Mouse (Mus musculus) neural tube, embryonic 10.5 days (tissue): ENCODE measurements at regions not wholly inside any gene's neighbourhood (a gene's known extent, or its start where the extent isn't known, plus 50 kb on each side); places are given as distances from the start of the nearest gene placed in this dataset.
A peak's percentile ranks its signal among the peaks of the same experiment; 100 is the strongest.

Experiments used
- DNase-seq: peaks from one replicate; pipeline ENCODE4 v3.0.0-alpha.2; 2017; ENCODE audit warnings: low spot score; ENCODE audit errors: extremely low spot score

DNA sequence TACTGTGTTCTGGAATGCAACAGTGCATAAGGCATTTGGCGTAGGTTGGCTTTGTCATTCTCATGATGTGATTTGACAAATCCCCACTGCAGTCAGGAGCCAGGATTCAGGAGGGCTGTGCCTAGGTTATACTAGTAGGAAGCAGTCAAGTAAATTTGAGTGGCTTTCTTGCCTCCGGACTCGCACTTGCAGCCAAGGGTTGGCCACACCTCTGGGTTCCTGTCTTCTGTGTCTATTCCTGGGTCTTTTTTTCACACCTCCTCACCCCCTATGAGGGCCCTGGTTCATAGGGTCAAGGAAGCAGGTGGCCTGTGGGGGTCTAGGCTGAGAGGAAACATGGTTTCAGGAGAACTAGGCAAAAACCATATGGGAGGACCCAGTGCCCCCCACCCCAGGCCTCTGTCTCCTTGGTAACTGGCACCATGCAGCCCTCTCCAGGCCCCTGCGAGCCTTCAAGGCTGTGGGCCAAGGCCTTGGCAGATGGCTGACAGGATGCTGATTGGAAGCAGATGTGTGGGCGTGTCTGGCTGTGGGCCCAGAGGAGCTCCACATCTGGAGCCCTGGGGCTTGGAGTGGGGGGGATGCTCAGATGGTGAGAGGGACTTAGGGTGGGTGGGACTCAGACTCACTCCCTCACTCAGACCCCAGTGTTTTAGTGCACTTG is 195.7 kb downstream of the Rgs3 start:
- peak; percentile 78 for DNase-seq

DNA sequence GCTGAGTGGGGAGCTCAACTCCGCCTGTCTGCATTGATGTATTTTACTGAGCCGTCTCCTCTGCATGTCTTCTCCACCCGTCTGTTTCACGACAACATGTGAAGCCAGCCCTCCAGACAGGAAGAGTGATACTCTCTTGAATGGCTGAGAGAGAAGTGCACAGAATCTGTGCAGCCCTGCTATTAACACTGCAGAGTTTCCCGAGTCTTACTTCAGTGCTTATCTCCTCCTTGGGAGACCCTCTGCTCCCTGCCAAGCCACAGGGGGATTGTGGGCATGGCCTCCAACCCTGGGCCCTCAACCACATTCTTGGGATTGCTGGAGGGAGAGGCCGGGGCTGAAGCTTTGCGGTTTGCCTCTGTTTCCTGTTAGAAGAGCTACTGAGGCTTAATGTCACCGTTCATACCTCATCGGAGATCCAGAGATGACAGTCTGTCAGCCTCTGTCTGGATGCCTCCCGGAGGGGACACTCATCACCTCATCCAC is 197.1 kb downstream of the Rgs3 start:
- DNase-seq = no peak

DNA sequence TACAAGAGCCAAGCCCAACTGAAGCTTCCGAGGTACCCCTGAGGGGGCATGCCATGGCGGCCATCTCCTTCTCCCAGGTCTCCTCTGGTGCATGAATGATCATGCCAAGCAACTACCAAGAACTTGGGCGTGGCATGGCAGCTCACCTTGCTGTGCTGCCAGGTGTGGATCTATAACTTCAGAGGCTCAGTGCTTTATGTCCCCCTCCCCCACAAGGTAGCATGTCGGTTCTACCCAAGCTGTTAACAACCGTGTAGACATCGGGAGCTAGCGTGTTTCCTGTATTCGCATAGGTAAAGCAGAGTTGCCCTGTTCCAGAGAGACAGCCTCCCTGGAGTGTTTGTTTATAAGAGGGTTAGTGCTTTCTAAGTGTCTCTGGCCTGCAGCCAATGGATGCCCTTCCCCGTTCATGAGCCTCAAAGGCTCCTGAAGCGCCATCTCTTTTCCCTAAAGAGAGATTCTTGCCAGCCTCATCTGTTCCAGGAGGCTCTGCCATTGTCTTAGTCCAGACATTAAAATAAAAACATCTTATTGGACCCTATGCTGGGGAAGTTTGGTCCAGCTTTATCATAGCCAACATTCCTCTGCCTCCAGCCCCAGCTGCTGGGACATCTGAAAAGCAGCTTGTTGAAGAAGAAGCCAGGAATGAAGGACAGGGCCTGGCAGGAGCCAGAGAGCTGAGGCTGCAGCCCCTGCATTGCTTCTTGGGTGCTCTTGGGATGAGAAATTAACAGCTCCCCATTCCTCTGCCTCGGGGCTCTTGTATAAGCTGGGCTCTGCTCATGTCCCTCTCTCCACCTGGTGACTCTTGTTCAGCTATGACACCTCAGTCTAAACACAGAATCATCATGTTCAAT is 201.3 kb downstream of the Rgs3 start:
- DNase-seq = no peak

DNA sequence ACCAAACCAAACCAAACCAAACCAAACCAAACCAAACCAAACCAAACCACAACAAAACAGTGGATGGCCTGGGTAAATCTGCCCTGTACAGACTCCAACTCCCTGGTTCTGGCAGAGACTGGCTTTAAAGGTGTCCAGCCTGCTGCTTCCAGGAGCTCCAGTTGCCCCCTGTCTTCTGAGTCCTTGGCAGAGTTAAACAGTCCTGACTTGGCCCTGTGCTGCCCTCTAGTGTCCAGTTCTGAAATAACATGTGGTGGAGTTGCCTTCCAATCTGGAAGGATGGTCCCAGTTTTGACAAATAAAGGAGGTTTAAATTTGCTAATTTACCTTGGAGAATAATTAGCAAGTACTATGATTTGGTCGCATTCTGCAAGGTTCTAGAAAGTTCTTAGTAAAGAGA is 202.0 kb downstream of the Rgs3 start:
- peak; percentile 82 for DNase-seq

DNA sequence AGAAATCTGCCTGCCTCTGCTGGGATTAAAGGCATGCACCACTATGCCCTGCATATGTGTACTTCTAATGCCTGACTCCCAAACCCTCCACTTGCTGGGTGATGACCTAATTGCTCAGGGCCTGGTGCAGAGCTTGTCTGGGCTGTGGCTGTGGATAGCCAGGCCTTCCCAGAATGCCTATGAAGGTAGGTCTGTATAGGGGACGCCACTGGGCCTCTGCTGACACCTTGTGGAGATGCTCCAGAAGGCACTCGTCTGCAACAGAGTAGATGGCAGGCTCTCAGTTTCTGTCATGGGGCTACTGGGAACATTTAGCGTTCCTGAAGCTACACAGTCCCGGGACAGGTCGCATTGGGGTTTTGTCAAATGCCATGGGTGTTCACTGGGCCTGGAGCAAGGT is 201.4 kb upstream of the Zfp618 start:
- peak; percentile 75 for DNase-seq

DNA sequence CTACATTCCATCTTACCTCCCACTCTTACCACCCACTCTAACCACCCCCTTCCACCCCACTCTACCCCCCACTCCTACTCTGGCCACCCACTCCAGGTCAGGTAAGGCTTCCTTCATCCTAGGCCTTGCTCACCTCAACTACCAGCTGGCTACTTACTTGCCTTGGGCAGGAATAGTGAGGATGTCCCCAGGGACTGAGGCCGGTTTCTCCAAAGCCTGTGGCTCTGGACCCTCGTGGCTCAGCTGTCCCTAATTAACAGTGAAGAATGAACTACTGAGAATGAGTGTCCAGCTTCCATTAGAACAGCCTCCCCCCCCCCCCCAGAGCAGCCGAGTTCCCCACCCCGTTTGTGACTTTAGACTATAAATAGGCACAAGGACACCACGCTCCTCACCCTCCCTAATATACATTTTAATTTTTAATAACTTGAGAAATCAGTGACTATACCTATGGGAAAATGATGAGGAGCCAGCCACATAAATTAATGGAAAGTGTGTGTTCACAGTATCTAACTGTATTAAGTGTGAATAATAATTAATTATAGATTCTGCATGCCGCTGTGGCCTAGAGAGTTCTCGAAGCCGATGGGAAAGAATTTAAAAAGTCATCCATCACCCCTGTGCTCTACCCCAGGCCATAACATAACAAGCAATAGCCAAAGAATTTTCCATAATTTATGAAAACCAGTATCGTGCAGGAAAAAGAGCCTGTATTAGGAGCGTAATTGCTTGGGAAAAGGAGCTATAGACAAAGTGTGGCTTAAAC is 195.7 kb upstream of the Zfp618 start:
- DNase-seq = no peak

DNA sequence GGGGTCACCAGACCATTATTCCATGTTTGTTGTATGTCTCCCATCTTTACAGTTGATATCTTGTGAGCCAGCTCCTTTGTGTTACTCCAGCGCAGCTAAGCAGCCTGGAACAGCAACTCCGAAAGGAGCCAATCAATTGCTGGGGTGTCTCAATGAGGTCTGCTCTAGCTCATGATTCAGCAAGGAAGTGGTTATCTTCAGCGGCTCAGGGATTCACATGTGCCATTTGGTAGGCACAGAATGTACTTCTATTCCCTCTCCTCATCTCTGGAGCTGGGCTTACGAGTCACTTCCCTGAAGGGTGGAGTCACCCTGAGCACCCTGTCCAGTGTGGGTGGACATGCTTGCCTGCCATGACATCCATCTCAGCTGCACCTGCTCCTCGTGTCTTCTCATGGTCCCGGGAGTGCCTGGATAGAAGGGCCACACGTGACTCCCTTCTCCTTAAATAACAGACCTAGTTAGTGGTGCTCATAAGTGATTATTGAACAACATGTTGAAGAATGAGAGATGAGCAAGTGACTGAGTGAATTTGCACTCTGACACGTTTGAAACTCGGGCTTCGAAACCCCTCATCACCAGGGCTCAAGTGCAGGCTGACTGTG is 190.3 kb upstream of the Zfp618 start:
- DNase-seq = no peak

DNA sequence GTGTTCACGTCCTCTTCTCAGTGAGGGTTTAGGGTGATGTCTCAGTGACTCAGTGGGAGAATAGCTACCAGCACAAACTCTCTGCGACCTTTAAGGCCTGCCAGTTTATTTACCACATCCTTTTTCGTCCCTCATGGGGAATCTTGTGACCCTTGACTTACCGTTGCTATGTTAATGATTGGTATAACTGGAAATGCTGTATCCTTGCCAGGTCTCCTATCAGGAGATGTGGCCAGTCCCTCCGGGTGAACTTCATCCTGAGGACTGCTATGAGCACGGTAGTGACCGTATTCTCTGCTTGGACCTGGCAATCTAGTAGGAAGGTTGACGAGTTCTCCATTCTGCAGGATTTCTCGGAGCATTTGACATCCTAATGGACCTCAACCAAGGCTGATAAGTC is 188.5 kb upstream of the Zfp618 start:
- no peak for DNase-seq

DNA sequence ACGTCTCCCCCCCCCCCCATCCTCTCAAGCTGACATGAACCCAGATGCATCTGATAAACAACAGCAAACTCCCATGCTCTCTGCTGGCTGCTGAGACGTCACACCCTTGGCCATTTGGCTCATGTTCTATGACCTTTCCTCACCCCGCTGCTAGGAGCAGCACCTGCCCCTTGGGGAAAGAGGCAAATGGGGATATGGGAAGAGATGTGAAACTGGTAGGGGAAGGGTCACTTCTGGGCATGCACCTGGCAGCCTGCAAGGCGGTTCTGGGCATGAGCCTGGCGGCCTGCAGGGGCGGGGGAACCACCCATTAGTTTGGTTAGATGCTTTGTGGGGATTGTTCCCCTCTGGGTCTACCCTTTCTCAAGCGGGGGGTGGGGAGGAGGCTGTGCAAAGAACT is 187.9 kb upstream of the Zfp618 start:
- no peak for DNase-seq

DNA sequence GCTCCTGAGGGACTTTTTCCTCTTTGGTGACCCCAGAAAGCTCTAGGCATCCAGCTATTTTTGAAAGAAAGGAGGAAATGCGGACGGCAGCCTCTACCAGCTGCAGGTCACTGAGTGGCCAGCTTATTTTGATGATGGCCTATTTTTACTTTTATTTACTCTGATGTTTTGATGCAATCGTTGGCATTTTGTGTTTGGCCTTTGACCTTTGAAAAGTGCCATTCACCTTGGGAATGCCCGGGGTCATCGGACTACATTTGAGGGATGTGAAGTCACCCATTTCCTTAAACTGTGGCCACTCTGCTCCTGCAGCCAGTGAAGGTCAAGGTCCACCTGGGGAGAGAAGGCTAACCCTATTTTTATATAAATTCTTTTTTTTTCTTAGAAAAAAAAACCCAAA is 186.8 kb upstream of the Zfp618 start:
- no peak for DNase-seq

DNA sequence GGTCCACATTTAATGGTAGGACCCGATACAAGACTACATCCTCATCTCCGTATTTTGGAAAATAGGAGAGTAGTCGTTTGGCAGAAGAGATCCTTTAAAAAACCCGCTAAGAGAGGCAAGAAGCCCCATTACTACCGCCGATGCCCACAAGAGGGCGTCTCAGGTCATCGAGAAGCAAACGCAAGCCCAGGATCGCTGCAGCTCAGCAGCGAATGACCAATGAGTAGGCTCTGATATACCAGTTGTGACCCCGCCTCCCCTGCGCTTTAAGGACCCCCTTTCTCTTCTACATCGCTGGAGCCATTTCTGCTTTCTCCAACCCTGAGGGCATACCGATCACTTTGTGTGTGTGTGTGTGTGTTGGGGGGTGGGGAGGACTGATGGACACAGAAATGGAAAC is 185.0 kb upstream of the Zfp618 start:
- peak; percentile 93 for DNase-seq

DNA sequence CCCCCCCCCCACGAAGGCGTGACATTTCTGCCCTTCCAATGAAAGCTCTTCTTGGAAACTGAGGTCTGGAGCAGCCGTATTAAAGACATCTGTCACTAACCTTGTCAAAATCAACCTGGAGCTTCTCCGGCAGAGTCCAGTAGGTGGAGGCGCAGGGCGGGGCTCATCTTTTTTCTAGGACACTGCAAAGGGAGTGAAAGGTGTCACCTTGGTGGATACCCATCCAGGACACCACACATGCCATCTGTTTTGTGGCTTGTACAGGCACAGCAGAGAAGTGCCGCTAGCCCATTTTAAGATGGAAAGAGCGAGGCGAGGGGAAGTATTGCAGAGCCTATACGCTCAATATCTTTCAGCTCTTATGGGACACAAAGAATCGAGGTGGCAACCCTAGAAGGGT is 184.5 kb upstream of the Zfp618 start:
- no peak for DNase-seq

DNA sequence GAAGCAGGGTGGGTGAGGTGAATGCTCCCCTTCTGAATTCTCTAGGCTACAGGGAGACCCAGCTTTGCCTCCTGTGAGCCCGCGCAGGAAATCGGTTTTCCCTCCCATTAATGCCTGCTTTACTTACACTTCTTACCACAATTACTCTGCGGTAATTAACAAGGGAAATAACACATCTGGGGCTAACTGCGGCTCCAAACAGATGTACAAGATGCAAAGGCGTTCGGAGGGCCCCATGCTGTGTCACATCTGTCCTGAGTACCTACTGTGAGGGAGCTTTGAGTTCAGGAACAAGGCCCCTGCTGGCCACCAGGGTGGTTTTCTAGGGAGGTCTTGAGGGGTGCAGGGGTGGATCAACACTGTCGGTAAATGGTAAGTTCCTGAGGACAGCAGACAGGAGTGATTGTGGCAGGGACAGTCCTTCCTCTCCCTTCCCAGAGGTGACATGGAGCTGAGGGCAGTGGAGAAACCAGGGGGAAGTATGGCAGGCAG is 184.0 kb upstream of the Zfp618 start:
- no peak for DNase-seq

DNA sequence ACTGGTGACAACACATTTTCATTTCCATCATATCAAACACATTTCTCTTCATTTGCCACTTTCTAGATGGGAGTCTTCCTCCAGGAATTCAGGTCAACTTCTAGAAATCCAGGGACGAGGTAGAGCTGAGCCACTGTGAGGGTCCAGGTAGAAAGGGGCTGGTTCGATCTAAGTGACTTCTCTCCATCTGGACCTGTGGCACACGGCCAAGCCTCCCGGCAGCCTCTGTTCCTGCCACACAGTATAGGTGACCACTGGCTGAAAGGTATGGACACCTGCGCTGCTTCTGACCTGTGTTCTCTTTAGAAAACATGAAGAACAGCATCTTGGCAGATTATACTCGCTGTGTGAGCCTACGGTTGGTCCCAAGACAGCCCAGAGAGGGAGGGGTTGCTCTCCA is 179.7 kb upstream of the Zfp618 start:
- DNase-seq = no peak

DNA sequence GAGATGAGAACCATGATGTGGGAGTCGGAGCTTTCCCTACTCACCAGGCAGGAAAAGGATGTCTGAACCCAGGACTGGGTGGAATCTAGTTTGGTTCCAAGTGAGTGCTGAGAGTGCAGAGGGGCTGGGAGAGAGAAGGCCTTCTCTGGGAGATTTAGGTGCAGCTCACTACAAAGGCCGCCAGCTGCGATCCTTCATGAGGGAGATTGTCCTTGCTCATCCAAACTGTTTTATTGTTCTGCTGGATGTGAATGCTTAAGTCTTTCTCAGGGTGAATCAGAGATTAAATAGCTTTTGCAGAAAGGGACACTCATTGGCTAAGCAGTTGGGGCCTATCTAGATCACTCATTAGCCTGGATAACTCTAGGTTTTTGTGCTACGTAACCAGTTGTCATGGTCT is 175.7 kb upstream of the Zfp618 start:
- no peak for DNase-seq

DNA sequence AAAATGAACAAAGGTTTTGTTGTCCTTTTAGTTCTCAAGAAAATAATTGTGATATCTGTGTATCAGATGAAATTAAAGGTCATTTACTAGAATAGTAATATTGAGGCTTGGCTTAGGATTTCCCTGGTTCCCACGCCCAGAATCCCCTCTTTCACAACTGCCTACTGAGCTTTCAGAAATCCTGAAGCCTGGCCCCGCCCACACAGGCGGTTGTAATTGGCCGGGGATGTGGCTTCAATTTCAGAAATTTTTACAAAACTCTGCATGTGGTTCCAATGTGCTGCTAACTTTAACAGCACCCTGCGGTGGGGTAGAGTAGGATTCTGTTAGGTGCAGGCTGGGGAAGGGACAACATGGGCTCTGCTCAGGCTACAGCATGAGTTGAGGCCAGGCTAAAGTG is 171.8 kb upstream of the Zfp618 start:
- DNase-seq = no peak

DNA sequence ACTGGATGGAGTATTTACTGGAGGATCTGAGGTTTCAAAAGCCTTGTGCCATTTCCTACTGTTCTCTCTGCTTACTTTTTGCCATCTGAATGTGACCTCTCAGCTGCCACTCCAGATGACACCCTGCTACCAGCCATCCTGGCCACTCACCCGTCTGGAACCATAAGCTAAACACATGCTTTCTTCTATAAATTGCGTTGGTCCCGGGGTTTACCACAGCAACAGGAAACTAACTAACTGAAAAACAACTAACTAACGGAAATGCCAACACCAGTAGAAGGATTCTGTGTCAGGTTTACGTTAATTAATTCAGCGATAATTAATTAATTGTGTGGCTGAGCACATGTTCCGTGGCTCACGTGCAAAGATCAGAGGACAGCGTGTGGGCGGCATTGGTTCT is 169.8 kb upstream of the Zfp618 start:
- DNase-seq = no peak

DNA sequence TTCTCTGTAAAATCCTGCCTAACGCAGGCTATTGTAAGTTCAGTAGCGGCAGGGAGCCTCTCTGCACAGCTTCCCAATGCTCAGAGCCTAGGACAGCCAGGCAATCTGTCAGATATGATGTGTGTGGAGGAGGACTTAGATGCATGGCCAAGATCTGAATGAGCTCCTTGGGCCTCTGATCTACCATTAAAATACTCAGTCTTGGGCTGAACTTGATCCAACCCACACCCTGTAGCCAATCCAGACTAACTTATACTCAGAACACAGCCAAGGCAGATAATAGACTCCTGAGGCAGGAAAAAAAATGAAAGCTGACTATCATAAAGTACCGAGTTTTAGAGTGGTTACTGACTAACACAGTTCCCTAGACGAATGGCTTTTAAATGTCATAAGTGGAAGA is 165.4 kb upstream of the Zfp618 start:
- no peak for DNase-seq

DNA sequence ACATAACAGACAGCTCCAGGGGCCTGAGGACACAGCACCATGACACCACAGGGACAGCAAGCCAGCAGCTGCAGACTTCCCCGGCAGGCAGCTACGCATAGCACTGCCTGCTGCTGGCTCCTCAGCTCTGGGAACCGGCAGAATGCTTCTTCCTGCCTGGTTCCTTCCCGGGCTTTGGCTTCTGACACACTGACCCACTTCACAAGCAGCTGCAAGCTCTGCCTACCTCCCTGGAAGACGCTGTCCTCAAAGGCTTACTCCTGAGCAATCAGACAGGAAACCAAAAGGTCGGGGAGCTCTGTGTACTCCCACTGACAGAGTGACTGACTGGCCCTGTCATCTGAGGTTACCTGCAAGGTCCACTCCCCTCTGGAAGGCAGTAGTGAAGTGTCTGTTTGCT is 159.5 kb upstream of the Zfp618 start:
- no peak for DNase-seq

DNA sequence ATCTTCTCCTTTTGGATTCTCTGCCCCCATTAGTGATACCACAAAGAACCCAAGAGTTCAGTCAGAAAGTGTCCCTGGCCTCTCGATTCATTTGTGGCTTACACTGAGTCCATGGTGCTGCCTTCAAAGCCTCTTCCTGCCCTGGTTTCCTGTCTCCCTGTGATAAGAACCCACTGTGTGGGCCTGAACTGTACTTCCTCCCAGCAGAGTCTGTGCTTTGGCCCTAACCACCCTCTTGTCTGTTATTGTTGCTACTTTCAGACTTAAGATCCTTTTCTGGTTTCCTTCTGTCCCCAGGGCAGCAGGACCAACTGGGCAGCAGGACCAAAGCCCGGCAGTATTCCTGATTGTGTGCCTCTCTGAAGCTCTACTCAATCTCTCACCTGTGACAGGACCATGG is 158.6 kb upstream of the Zfp618 start:
- DNase-seq = no peak

DNA sequence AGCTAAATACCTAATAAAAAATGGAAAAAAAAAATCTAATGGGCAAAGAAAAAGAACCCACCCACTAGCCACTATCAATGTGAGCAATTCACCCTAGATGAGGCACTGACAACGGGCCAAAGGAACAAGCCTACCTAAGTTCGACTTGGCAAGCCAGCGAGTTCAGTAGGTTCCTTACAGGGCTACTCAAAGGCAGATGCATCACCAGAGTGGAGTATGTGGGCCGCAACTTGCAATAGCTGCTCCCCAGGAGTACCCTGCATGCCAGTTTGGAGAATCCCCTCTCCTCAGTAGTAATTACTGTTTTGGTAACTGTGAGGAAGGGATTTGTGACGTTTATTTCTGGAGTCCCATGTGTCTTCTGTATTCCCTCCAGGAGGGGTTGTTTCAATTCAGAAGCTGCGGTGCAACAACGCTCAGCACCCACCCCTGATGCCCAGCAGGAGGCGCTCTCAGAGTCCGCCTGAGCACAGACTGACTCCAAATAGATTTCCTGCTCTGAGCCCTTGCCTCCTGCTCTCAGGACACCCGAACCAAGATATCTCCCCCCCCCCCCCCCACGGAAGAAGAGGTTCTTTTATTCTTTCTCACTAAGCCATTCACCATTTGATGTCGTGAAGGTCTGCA is 157.3 kb upstream of the Zfp618 start:
- DNase-seq = no peak
